Mouse (Mus musculus) ES-Bruce4 (cell line): ENCODE data around the gene Sorcs2.

Source experiments
- CTCF ChIP-seq: IDR thresholded peaks from one replicate; pipeline ENCODE4 v1.8.1; 2011; ENCODE audit warnings: low read depth, low read length
- EP300 ChIP-seq: IDR thresholded peaks from 2 replicates; pipeline ENCODE4 v1.6.1; 2011; ENCODE audit warnings: low read depth, low read length; ENCODE audit not compliant: insufficient read depth

GRCm38 (mm10) chr5:36191285-36191684 lies 206.7 kb downstream of the Sorcs2 start:
- TF ChIP-seq CTCF (no peak), EP300 (no peak)
